Mouse (Mus musculus) olfactory bulb, adult 2 months (tissue): Measurements from ENCODE around the gene Cald1. TPM values are rescaled to one million over a fixed set of nuclear protein-coding genes. Genes with fewer than 3 reads are reported as not detected.

ENCODE experiments used
- H3K27ac ChIP-seq: fragments of 200-500 bp; 2 replicates; pipeline ENCODE4 v1.5.1; 2012; ENCODE audit warnings: low read depth, low read length; ENCODE audit not compliant: insufficient read depth
- H3K4me1 ChIP-seq: fragments of 200-500 bp; 2 replicates; pipeline ENCODE4 v1.6.1; 2012; ENCODE audit warnings: low read length; ENCODE audit not compliant: control insufficient read depth, insufficient read depth
- H3K4me3 ChIP-seq: fragments of 200-500 bp; 2 replicates; pipeline ENCODE4 v1.5.1; 2012; ENCODE audit warnings: mild to moderate bottlenecking, low read depth, low read length, moderate library complexity; ENCODE audit not compliant: insufficient read depth
- CTCF ChIP-seq: fragments of 200-500 bp; IDR thresholded peaks from 2 replicates; pipeline ENCODE4 v1.5.1; 2012; ENCODE audit warnings: low read depth, mild to moderate bottlenecking, low read length, moderate library complexity; ENCODE audit not compliant: insufficient read depth
- POLR2A ChIP-seq: fragments of 200-500 bp; IDR thresholded peaks from 2 replicates; pipeline ENCODE4 v1.6.1; 2012; ENCODE audit warnings: mild to moderate bottlenecking, low read depth, low read length, moderate library complexity; ENCODE audit not compliant: insufficient read depth
- polyA plus RNA-seq: library from polyadenylated mRNA; stranded (reverse); fragments of >200 nt; gene quantifications from 2 replicates; pipeline ENCODE4 v1.2.4, GENCODE M21; 2012; ENCODE audit warnings: low replicate concordance; ENCODE audit not compliant: missing spikeins, insufficient read depth, insufficient read length

Cald1 gene
- polyA plus RNA-seq, 1 experiment, result not detected

- TF ChIP-seq POLR2A (no peak), CTCF (no peak)
- no peak overlapping the region for H3K4me3 ChIP-seq
These were observed 226.1 kb downstream of the Cald1 start for GRCm38 (mm10) chr6:34824406-34824805.

More at GRCm38 (mm10) chr6:34824406-34824805, 226.1 kb downstream of the Cald1 start:
- Histone ChIP-seq H3K4me1 (no peaks in the 10 kb centered on the region), H3K27ac (no peak overlapping the region)

Other genes starting within 250 kb of the Cald1 start
- not detected in 2 replicates for gene Akr1b8, start 244.4 kb upstream of the Cald1 start, polyA plus RNA-seq
- not detected in 2 replicates for gene Akr1b10, start 214.3 kb upstream of the Cald1 start, polyA plus RNA-seq
- not detected in 2 replicates for gene Akr1b7, start 186.2 kb upstream of the Cald1 start, polyA plus RNA-seq
- not detected in 2 replicates for gene Bpgm, start 122.3 kb upstream of the Cald1 start, polyA plus RNA-seq
- not detected in 2 replicates for gene Agbl3, start 181.9 kb downstream of the Cald1 start, polyA plus RNA-seq